Mouse (Mus musculus): ENCODE measurements at regions not wholly inside any gene's neighbourhood (a gene's known extent, or its start where the extent isn't known, plus 50 kb on each side); places are given as distances from the start of the nearest gene placed in this dataset.

- 95% methylated on average over 3 of the region's 3 CpGs for WGBS
These were observed 2550.6 kb upstream of the Gm6569 start for GRCm38 (mm10) chr15:71283775-71284174.

DNA sequence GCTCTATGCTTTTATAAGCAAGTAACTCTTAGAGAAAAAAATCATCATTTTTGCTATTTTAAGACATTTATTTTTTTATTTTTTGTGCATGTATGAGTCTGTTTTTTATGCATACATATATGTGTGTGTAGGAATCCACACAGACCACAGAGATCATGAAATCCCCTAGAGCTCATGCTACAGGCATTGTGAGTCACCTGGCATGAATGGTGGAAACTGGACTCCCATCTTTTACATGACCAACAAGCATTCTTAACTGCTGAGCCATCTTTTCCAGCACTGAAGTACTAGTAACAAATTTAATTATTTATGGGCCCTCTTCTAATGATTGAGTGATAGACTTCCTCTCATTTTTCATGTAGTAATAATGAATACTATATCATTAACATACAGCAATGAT, 2531.8 kb upstream of the Gm6569 start:
- H3K27me3 ChIP-seq (ENCODE audit: control insufficient read depth, insufficient read depth, low read length), result no peaks in the 10 kb centered on the region
- H3K9ac ChIP-seq (ENCODE audit: low read depth, low read length), result no peak overlapping the region
- ATAC-seq (ENCODE audit: low FRiP score) (no peak), DNase-seq (ENCODE audit: low spot score) (no peak)
- no peaks in the 10 kb centered on the region for H3K36me3 ChIP-seq (ENCODE audit: control insufficient read depth, insufficient read depth, low read length)
- no peak overlapping the region for H3K27ac ChIP-seq (ENCODE audit: low read depth, low read length)
- H3K9me3 ChIP-seq (ENCODE audit: control insufficient read depth, low read length), result no peaks in the 10 kb centered on the region
- H3K4me3 ChIP-seq (ENCODE audit: low read depth, low read length), result no peak overlapping the region
- H3K4me1 ChIP-seq (replicated peaks; ENCODE audit: control insufficient read depth, insufficient read depth, low read length), result no peaks in the 10 kb centered on the region
- H3K4me2 ChIP-seq (replicated peaks; ENCODE audit: low read depth, low read length), result no peak overlapping the region

More at GRCm38 (mm10) chr15:71283775-71284174, 2550.6 kb upstream of the Gm6569 start:
- Histone ChIP-seq H3K4me2 (replicated peaks; ENCODE audit: low read depth, low read length) (no peak overlapping the region), H3K4me3 (ENCODE audit: low read depth, low read length) (no peak overlapping the region), H3K9ac (ENCODE audit: low read depth, low read length) (no peak overlapping the region), H3K9me3 (ENCODE audit: control insufficient read depth, low read length) (no peaks in the 10 kb centered on the region), H3K4me1 (replicated peaks; ENCODE audit: control insufficient read depth, insufficient read depth, low read length) (no peaks in the 10 kb centered on the region), H3K27ac (ENCODE audit: low read depth, low read length) (no peak overlapping the region), H3K36me3 (ENCODE audit: control insufficient read depth, insufficient read depth, low read length) (no peaks in the 10 kb centered on the region), H3K27me3 (ENCODE audit: control insufficient read depth, insufficient read depth, low read length) (no peaks in the 10 kb centered on the region)
- DNase-seq (ENCODE audit: low spot score) (no peak), ATAC-seq (ENCODE audit: low FRiP score) (no peak)

DNA sequence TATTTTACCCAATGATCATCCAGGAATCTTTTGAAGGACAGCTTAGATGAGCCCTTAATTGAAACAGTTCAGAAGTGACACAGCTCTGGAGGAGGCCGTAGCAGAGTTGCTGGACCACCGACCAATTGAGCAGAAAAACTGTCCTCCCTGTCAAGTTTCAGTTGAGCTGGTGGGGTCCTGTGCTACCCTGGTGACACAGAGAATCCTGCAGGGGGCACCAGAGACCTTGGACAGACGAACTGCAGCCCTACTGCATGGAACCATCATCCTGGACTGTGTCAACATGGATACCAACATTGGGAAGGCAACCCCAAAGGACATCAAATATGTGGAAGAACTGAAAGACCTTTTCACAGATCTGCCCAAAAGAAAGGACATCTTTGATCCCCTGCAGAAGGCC, 2524.1 kb upstream of the Gm6569 start:
- no peak for DNase-seq (ENCODE audit: low spot score)
- no peak overlapping the region for H3K4me2 ChIP-seq (replicated peaks; ENCODE audit: low read depth, low read length)
- no peak overlapping the region for H3K9ac ChIP-seq (ENCODE audit: low read depth, low read length)
- no peaks in the 10 kb centered on the region for H3K9me3 ChIP-seq (ENCODE audit: control insufficient read depth, low read length)
- no peak overlapping the region for H3K27ac ChIP-seq (ENCODE audit: low read depth, low read length)
- H3K27me3 ChIP-seq (ENCODE audit: control insufficient read depth, insufficient read depth, low read length), result no peaks in the 10 kb centered on the region
- 68% methylated on average over 3 of the region's 3 CpGs for WGBS
- no peaks in the 10 kb centered on the region for H3K4me1 ChIP-seq (replicated peaks; ENCODE audit: control insufficient read depth, insufficient read depth, low read length)
- H3K4me3 ChIP-seq (ENCODE audit: low read depth, low read length), result no peak overlapping the region
- no peak for ATAC-seq (ENCODE audit: low FRiP score)
- no peaks in the 10 kb centered on the region for H3K36me3 ChIP-seq (ENCODE audit: control insufficient read depth, insufficient read depth, low read length)

DNA sequence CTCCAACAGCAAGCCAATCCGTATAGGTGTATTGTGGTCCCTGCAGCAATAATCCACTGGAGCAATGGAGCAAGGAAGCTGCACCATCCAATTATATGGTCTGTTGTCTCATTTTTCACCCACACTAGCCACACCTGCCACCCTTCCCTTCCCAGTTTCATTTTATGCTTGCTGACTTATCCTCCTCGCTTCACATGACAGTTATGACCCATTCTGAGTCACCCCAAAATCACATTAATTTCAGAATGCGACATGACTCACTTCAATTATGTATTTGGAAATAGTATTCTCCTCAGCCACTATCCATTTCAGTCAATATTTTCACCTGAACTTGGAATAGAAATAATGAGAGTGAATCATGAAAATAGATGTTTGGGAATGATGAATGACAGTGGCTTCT, 2507.8 kb upstream of the Gm6569 start:
- H3K27ac ChIP-seq (ENCODE audit: low read depth, low read length), result no peak overlapping the region
- no peak overlapping the region for H3K9ac ChIP-seq (ENCODE audit: low read depth, low read length)
- no peaks in the 10 kb centered on the region for H3K36me3 ChIP-seq (ENCODE audit: control insufficient read depth, insufficient read depth, low read length)
- no peak overlapping the region for H3K4me2 ChIP-seq (replicated peaks; ENCODE audit: low read depth, low read length)
- DNase-seq (ENCODE audit: low spot score), result no peak
- peak; percentile 19; the same call in 1 of the 2 replicates for ATAC-seq (ENCODE audit: low FRiP score)
- WGBS, result 78% methylated on average over 3 of the region's 3 CpGs
- H3K4me3 ChIP-seq (ENCODE audit: low read depth, low read length), result no peak overlapping the region
- no peaks in the 10 kb centered on the region for H3K27me3 ChIP-seq (ENCODE audit: control insufficient read depth, insufficient read depth, low read length)
- no peaks in the 10 kb centered on the region for H3K9me3 ChIP-seq (ENCODE audit: control insufficient read depth, low read length)
- no peaks in the 10 kb centered on the region for H3K4me1 ChIP-seq (replicated peaks; ENCODE audit: control insufficient read depth, insufficient read depth, low read length)

GRCm38 (mm10) chr15:71358189-71358790, 2476.1 kb upstream of the Gm6569 start:
- H3K9me3 ChIP-seq (ENCODE audit: control insufficient read depth, low read length), result no peaks in the 10 kb centered on the region
- no peaks in the 10 kb centered on the region for H3K27me3 ChIP-seq (ENCODE audit: control insufficient read depth, insufficient read depth, low read length)
- H3K4me1 ChIP-seq (replicated peaks; ENCODE audit: control insufficient read depth, insufficient read depth, low read length), result no peaks in the 10 kb centered on the region
- no peak overlapping the region for H3K27ac ChIP-seq (ENCODE audit: low read depth, low read length)
- no peak overlapping the region for H3K9ac ChIP-seq (ENCODE audit: low read depth, low read length)
- no peak for DNase-seq (ENCODE audit: low spot score)
- 34% methylated on average over 4 of the region's 4 CpGs for WGBS
- H3K4me3 ChIP-seq (ENCODE audit: low read depth, low read length), result no peak overlapping the region
- H3K36me3 ChIP-seq (ENCODE audit: control insufficient read depth, insufficient read depth, low read length), result no peaks in the 10 kb centered on the region
- H3K4me2 ChIP-seq (replicated peaks; ENCODE audit: low read depth, low read length), result no peak overlapping the region
- no peak for ATAC-seq (ENCODE audit: low FRiP score)

GRCm38 (mm10) chr15:71375775-71376174, 2458.6 kb upstream of the Gm6569 start:
- 57% methylated on average over 3 of the region's 3 CpGs for WGBS
- ATAC-seq (ENCODE audit: low FRiP score), result 0 out of 2 replicates have a peak, but pooled peaks have one; percentile 59

More at GRCm38 (mm10) chr15:71375775-71376174, 2458.6 kb upstream of the Gm6569 start:
- Histone ChIP-seq H3K27ac (ENCODE audit: low read depth, low read length) (no peak overlapping the region), H3K27me3 (ENCODE audit: control insufficient read depth, insufficient read depth, low read length) (no peaks in the 10 kb centered on the region), H3K9me3 (ENCODE audit: control insufficient read depth, low read length) (no peaks in the 10 kb centered on the region), H3K36me3 (ENCODE audit: control insufficient read depth, insufficient read depth, low read length) (no peaks in the 10 kb centered on the region), H3K4me2 (replicated peaks; ENCODE audit: low read depth, low read length) (no peak overlapping the region), H3K4me1 (replicated peaks; ENCODE audit: control insufficient read depth, insufficient read depth, low read length) (no peaks in the 10 kb centered on the region), H3K9ac (ENCODE audit: low read depth, low read length) (no peak overlapping the region), H3K4me3 (ENCODE audit: low read depth, low read length) (no peak overlapping the region)
- peak; percentile 56 for DNase-seq (ENCODE audit: low spot score)

Measured in hindbrain, embryonic 11.5 days (tissue).